Mouse (Mus musculus) ES-Bruce4 (cell line): Measurements from ENCODE around the gene Card19. TPM values are rescaled to one million over a fixed set of nuclear protein-coding genes. Genes with fewer than 3 reads are reported as not detected.

ENCODE experiments used
- H3K27ac ChIP-seq: 2 replicates; pipeline ENCODE4 v1.5.1; 2012; ENCODE audit warnings: low read length, inconsistent platforms; ENCODE audit not compliant: insufficient read depth
- H3K27me3 ChIP-seq: 2 replicates; pipeline ENCODE4 v1.6.1; 2012; ENCODE audit warnings: mild to moderate bottlenecking, low read length, inconsistent platforms; ENCODE audit not compliant: control insufficient read depth, poor library complexity, insufficient read depth, severe bottlenecking
- H3K36me3 ChIP-seq: 2 replicates; pipeline ENCODE4 v1.6.1; 2012; ENCODE audit warnings: inconsistent platforms, mild to moderate bottlenecking, low read length, moderate library complexity; ENCODE audit not compliant: control insufficient read depth, poor library complexity, insufficient read depth, severe bottlenecking
- H3K4me1 ChIP-seq: one replicate; pipeline ENCODE4 v1.8.1; 2011; ENCODE audit warnings: low read length; ENCODE audit not compliant: control insufficient read depth, insufficient read depth
- H3K4me3 ChIP-seq: 2 replicates; pipeline ENCODE4 v1.5.1; 2011; ENCODE audit warnings: low read depth, mild to moderate bottlenecking, low read length
- H3K9ac ChIP-seq: 2 replicates; pipeline ENCODE4 v1.6.1; 2012; ENCODE audit warnings: low read depth, mild to moderate bottlenecking, inconsistent platforms; ENCODE audit not compliant: poor library complexity, severe bottlenecking
- H3K9me3 ChIP-seq: replicated peaks from 2 replicates; pipeline ENCODE4 v1.6.1; 2012; ENCODE audit warnings: mild to moderate bottlenecking, low read length, inconsistent platforms; ENCODE audit not compliant: control insufficient read depth, poor library complexity, insufficient read depth, severe bottlenecking
- CTCF ChIP-seq: IDR thresholded peaks from one replicate; pipeline ENCODE4 v1.8.1; 2011; ENCODE audit warnings: low read depth, low read length
- EP300 ChIP-seq: IDR thresholded peaks from 2 replicates; pipeline ENCODE4 v1.6.1; 2011; ENCODE audit warnings: low read depth, low read length; ENCODE audit not compliant: insufficient read depth
- POLR2A ChIP-seq: IDR thresholded peaks from one replicate; pipeline ENCODE4 v1.8.1; 2011; ENCODE audit warnings: low read length; ENCODE audit not compliant: insufficient read depth
- polyA plus RNA-seq: library from polyadenylated mRNA; stranded (reverse); fragments of >200 nt; gene quantifications from 2 replicates; pipeline ENCODE4 v1.2.4, GENCODE M21; 2011; ENCODE audit warnings: low read depth; ENCODE audit not compliant: missing spikeins, insufficient read depth, insufficient read length

Card19 gene
- polyA plus RNA-seq, 1 experiment = 22.1 TPM

- H3K9me3 ChIP-seq = no peaks in the 10 kb centered on the region
- TF ChIP-seq POLR2A = no peak
- no peak for TF ChIP-seq EP300
- TF ChIP-seq CTCF = no peak
- H3K36me3 ChIP-seq = no peaks in the 10 kb centered on the region
- H3K27ac ChIP-seq = no peak overlapping the region
- no peaks in the 10 kb centered on the region for H3K27me3 ChIP-seq
- H3K9ac ChIP-seq = no peak overlapping the region
- H3K4me1 ChIP-seq = peaks cover 2% of the 10 kb centered on the region
- no peak overlapping the region for H3K4me3 ChIP-seq
Measured at GRCm38 (mm10) chr13:49249634-49250033, 33.8 kb upstream of the Card19 start.

DNA sequence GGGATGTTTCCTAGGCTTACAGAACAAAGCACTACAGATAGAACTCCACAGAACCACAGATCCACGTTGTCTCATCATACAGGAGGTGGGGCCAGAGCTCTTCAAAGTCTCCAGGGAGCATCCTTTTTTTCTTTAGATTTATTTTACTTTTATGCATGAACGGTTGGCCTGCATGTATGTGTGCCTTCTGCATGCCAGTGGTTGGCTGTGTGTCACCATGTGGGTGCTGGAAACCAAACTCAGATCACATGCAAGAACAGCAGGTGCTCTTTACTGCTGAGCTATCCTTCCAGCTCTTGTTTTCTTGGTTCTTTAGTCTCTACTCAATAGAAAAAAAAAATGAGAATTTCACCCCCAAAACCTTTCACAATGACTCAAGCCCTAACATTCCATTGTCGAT, 33.1 kb upstream of the Card19 start:
- TF ChIP-seq CTCF (no peak), EP300 (no peak)
- no peak overlapping the region for H3K9ac ChIP-seq
- H3K36me3 ChIP-seq = no peaks in the 10 kb centered on the region
- H3K27ac ChIP-seq = no peak overlapping the region
- H3K9me3 ChIP-seq = no peaks in the 10 kb centered on the region
- H3K4me3 ChIP-seq = no peak overlapping the region
- peaks cover 2% of the 10 kb centered on the region for H3K4me1 ChIP-seq
- no peaks in the 10 kb centered on the region for H3K27me3 ChIP-seq

DNA sequence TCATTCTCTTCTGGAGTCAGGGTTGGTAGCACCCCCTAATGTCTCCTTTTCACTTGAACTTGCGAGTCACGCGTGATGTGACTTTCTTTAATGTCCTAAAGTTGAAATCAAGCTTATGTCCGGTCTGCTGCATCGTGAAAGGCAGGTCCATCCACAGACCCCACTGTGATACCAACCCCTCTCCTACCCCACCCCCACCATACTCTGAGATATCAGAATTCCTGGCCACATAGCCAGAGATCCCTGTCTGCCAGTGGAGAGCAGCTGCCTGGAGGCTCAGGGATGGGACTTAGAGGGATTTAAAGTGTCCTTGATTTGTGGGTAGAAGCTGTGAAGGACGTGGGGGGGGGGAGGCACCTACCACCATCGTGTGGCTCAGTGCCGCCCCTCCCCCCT, 32.6 kb upstream of the Card19 start, which contains the start of gene Susd3:
Gene Susd3 (minus strand): TSS at position 240 of the 396 bp plus-strand sequence.
- Histone ChIP-seq H3K4me3 (peak within 1 kb of the TSS; percentile 57), H3K27me3 (no peaks in the 10 kb centered on the region), H3K27ac (no peak within 1 kb of the TSS), H3K9ac (0 out of 2 replicates have a peak within 1 kb of the TSS, but pooled peaks have one; percentile 12), H3K4me1 (peaks cover 2% of the 10 kb centered on the region), H3K36me3 (no peaks in the 10 kb centered on the region), H3K9me3 (no peaks in the 10 kb centered on the region)
- TF ChIP-seq POLR2A (no peak), EP300 (no peak), CTCF (no peak)

DNA sequence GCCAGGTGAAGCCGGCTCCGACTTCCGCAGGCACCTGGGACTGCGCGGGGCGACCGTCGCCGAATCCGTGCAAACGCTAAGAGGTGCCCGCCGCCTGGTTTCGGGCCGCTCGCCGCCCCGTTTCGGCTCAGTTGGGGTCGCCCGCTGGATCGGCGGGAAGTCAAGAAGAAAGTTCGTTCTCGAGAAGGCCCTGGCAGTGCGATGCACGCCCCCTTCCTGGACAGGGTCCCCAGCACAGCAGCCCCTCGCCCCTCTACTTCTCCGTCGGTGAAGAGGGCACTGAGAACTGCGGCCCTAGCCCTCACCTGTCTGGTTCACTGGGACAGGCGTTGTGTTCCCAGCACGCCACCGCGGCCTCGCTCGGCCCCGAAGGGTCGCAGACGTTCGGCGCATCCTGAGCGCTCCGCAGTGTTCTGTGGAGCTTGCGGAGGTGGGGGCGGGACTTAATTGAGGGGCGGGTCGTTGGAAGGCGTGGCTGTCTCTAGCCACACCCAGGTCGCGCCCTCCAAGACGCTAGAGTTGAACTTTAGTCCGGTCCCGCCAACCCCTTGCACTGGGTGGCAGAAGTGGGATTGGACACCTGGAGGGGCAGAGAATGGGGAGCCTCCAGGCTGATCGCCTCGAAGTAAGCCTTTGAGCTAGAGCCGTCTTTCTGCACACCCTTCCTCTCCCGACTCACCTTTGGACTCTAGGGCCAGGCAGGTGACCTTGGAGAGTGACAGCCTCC, 32.1 kb upstream of the Card19 start:
- Histone ChIP-seq H3K9me3 (no peaks in the 10 kb centered on the region), H3K27me3 (no peaks in the 10 kb centered on the region), H3K4me1 (peaks cover 2% of the 10 kb centered on the region), H3K36me3 (no peaks in the 10 kb centered on the region), H3K27ac (no peak overlapping the region), H3K9ac (0 out of 2 replicates have a peak overlapping the region, but pooled peaks have one; percentile 12), H3K4me3 (peak overlapping the region; percentile 57)
- TF ChIP-seq POLR2A = no peak
- no peak for TF ChIP-seq CTCF
- no peak for TF ChIP-seq EP300

DNA sequence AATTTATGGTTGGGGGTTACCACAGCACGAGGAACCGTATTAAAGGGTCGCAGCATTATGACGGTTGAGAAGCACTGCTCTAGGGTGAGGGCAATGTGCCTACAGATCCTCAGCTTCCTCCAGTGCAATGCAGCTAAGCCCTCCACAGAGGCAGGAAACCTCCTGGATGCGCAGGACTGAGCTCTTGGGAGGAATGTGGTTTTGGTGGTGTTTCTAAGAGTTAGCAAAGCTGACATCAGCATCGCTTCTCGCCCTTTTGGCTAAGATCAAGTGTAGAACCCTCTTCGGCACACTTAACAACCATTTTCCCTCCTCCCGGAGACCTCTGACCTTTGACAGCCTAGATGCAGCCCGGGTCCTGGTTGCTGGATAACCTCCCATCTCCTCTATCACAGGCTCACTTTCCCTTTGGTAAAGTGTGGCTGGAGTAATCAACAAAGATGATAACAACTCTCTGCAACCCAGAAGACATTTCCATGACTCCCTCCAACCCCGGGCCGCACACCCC, 31.4 kb upstream of the Card19 start:
- Histone ChIP-seq H3K4me3 (peak overlapping the region; percentile 57), H3K27ac (no peak overlapping the region), H3K27me3 (no peaks in the 10 kb centered on the region), H3K9ac (0 out of 2 replicates have a peak overlapping the region, but pooled peaks have one; percentile 12), H3K9me3 (no peaks in the 10 kb centered on the region), H3K36me3 (no peaks in the 10 kb centered on the region), H3K4me1 (peaks cover 2% of the 10 kb centered on the region)
- TF ChIP-seq CTCF (no peak), EP300 (no peak), POLR2A (no peak)

DNA sequence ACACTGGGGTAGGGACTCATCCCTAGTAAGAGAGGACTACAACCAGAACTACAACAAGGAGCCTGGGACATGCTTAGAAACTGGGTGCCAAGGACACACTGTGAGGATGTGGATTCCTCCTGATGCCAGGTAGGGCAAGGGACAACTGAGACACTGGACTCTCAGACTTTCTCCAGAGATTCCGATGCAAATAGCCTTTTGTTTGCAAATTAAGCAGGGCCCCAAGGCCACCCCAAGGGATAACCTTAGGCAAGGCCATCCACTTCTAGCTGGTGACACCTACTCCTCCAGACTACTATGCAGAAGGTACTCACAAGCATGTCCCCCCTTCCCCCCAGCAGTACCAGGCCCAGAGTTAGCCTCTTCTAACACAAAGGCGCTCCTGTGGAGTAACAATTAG, 30.8 kb upstream of the Card19 start:
- Histone ChIP-seq H3K9ac (no peak overlapping the region), H3K4me3 (no peak overlapping the region), H3K36me3 (no peaks in the 10 kb centered on the region), H3K27me3 (no peaks in the 10 kb centered on the region), H3K27ac (no peak overlapping the region), H3K4me1 (peaks cover 2% of the 10 kb centered on the region), H3K9me3 (no peaks in the 10 kb centered on the region)
- TF ChIP-seq EP300 (no peak), POLR2A (no peak), CTCF (no peak)
